Comparison of ENCODE assay signal across 21 mouse cellular contexts in the genomic region with DNA sequence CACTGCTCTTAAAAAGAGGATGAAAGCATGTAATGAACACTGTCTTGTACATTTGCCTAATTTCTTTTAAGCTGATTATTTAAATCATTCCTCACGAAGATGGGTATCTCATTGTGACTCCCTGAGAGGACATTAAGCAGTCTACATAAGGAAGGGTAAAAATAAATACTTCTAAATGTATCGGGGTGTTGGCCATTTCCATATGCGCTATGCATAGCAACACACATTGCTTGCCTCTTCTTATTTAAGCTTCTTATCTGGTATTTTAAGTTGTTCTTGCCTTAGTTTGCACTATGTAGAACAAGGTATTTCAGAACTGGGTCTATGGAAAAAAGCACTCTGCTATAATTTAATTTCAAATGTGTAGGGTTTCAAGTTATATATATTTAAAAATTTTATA.
DNase-seq lines count a peak whose midpoint lies in the region; ATAC-seq and TF ChIP-seq lines count a peak whose summit lies in the region.
"Had no signal": no experiment of that assay in that cellular context is flagged by ENCODE, and none has a peak within 500 bp of the region (broad histone marks: within the 10 kb centered on the region; RNA-seq: fewer than 3 reads in every experiment).

No protein-coding gene starts in this region.

- no peak overlapping the region for H3K9ac ChIP-seq in hindbrain, embryonic 13.5 days
- H3K9ac ChIP-seq: embryonic facial prominence, embryonic 13.5 days; embryonic facial prominence, embryonic 15.5 days; forebrain, embryonic 12.5 days had no signal

- H3K9me3 ChIP-seq in hindbrain, embryonic 13.5 days = no peaks in the 10 kb centered on the region
- H3K9me3 ChIP-seq: embryonic facial prominence, embryonic 13.5 days; embryonic facial prominence, embryonic 15.5 days; forebrain, embryonic 10.5 days; forebrain, embryonic 12.5 days had no signal

- no peak overlapping the region for H3K4me2 ChIP-seq in hindbrain, embryonic 13.5 days
- H3K4me2 ChIP-seq: embryonic facial prominence, embryonic 13.5 days; embryonic facial prominence, embryonic 15.5 days; forebrain, embryonic 12.5 days had no signal

- DNase-seq in left cerebral cortex, adult 2 months (ENCODE audit: extremely low spot score in 1 of 2, low spot score in 2 of 2) = no peak
- no peak for DNase-seq in left cerebral cortex, adult 11 months (ENCODE audit: low spot score)
- DNase-seq in brain, adult 2 months (ENCODE audit: low read depth, low spot score) = peak; percentile 33
- peak; percentile 34 for DNase-seq in telencephalon, adult 2 months (ENCODE audit: low read depth, low spot score)
- DNase-seq: adrenal gland, adult 8-10 months; adrenal gland, postnatal 14 days; adrenal gland, postnatal 36 days; cerebellum, adult 11 months; cerebellum, adult 18-20 months; cerebellum, adult 8-10 months; cerebellum, adult 9-11 months; cerebellum, postnatal 14 days; cerebellum, postnatal 36 days; embryo, embryonic 11 days had no signal

- no peak for TF ChIP-seq CTCF in left cerebral cortex, adult 2 months (IDR thresholded peaks at IDR 0.05)

- intact Hi-C loops in left cerebral cortex, adult 2 months (cut with DNase I) = loop anchor here (2.0 kb wide), 1 partner anchor 124 kb away; no protein-coding TSS in a partner anchor

- H3K36me3 ChIP-seq in hindbrain, embryonic 13.5 days = no peaks in the 10 kb centered on the region
- H3K36me3 ChIP-seq: embryonic facial prominence, embryonic 13.5 days; embryonic facial prominence, embryonic 15.5 days; forebrain, embryonic 10.5 days; forebrain, embryonic 12.5 days had no signal

- H3K4me1 ChIP-seq in hindbrain, embryonic 13.5 days (replicated peaks) = no peaks in the 10 kb centered on the region
- H3K4me1 ChIP-seq: embryonic facial prominence, embryonic 13.5 days; embryonic facial prominence, embryonic 15.5 days; forebrain, embryonic 10.5 days; forebrain, embryonic 12.5 days had no signal

- H3K4me3 ChIP-seq in left cerebral cortex, adult 2 months = no peak overlapping the region
- H3K4me3 ChIP-seq in hindbrain, embryonic 13.5 days = no peak overlapping the region
- H3K4me3 ChIP-seq: embryonic facial prominence, embryonic 13.5 days; embryonic facial prominence, embryonic 15.5 days; erythroblast, embryonic 14.5 days; forebrain, embryonic 10.5 days; forebrain, embryonic 12.5 days had no signal

- H3K27me3 ChIP-seq in hindbrain, embryonic 13.5 days = no peaks in the 10 kb centered on the region
- H3K27me3 ChIP-seq: embryonic facial prominence, embryonic 13.5 days; embryonic facial prominence, embryonic 15.5 days; forebrain, embryonic 12.5 days had no signal

- 87% methylated on average over 3 of the region's 3 CpGs for whole genome bisulfite sequencing in hindbrain, embryonic 13.5 days

- ATAC-seq in hindbrain, embryonic 13.5 days (ENCODE audit: low FRiP score) = no peak
- ATAC-seq: activated CD4-positive, CD25-positive, alpha-beta regulatory T cell, adult 4 months had no signal

- peak overlapping the region; percentile 42 for H3K27ac ChIP-seq in left cerebral cortex, adult 2 months
- no peak overlapping the region for H3K27ac ChIP-seq in hindbrain, embryonic 13.5 days
- H3K27ac ChIP-seq: embryonic facial prominence, embryonic 13.5 days; embryonic facial prominence, embryonic 15.5 days; forebrain, embryonic 10.5 days; forebrain, embryonic 12.5 days had no signal

Comparison
In these comparisons a context has a peak if more than half of its experiments do, and no peak if none do; other contexts are left out.
1. DNase-seq: peak in brain, adult 2 months (single experiment) and telencephalon, adult 2 months (single experiment); none in left cerebral cortex, adult 2 months (0 of 2) and left cerebral cortex, adult 11 months (single experiment).